Mouse (Mus musculus) olfactory bulb, adult 2 months (tissue): ENCODE results near the gene Nr3c2.

Experiments
- CTCF ChIP-seq: fragments of 200-500 bp; IDR thresholded peaks from 2 replicates; pipeline ENCODE4 v1.5.1; 2012; ENCODE audit warnings: low read depth, mild to moderate bottlenecking, low read length, moderate library complexity; ENCODE audit not compliant: insufficient read depth
- POLR2A ChIP-seq: fragments of 200-500 bp; IDR thresholded peaks from 2 replicates; pipeline ENCODE4 v1.6.1; 2012; ENCODE audit warnings: mild to moderate bottlenecking, low read depth, low read length, moderate library complexity; ENCODE audit not compliant: insufficient read depth

- TF ChIP-seq POLR2A: no peak
- no peak for TF ChIP-seq CTCF
Observed at GRCm38 (mm10) chr8:77051399-77052275, 152.4 kb downstream of the Nr3c2 start.
